Mouse (Mus musculus) stomach, postnatal 0 days (tissue): ENCODE results near the gene Cemip. TPM values are rescaled to one million over a fixed set of nuclear protein-coding genes. Genes with fewer than 3 reads are reported as not detected.

Experiments used
- ATAC-seq: fragments of 200-750 bp; cut with Nextera tagmentation; 2 replicates; pipeline ENCODE4 v1.8.0; 2017; ENCODE audit not compliant: low FRiP score, low TSS enrichment
- DNase-seq: peaks from one replicate; pipeline ENCODE4 v3.0.0-alpha.2; 2016; ENCODE audit warnings: low spot score
- H3K27ac ChIP-seq: fragments of 300-500 bp; sonication (generic); replicated peaks from 2 replicates; pipeline ENCODE4 v1.5.1; 2014; ENCODE audit warnings: mild to moderate bottlenecking, control low read depth
- H3K27me3 ChIP-seq: fragments of 300-500 bp; sonication (generic); 2 replicates; pipeline ENCODE4 v1.6.1; 2014; ENCODE audit warnings: low read length; ENCODE audit not compliant: control insufficient read depth, insufficient read depth
- H3K36me3 ChIP-seq: fragments of 300-500 bp; sonication (generic); 2 replicates; pipeline ENCODE4 v1.6.1; 2014; ENCODE audit warnings: low read length, mixed read lengths; ENCODE audit not compliant: control insufficient read depth, insufficient read depth
- H3K4me1 ChIP-seq: fragments of 300-500 bp; sonication (generic); replicated peaks from 2 replicates; pipeline ENCODE4 v1.6.1; 2014; ENCODE audit warnings: antibody characterized with exemption; ENCODE audit not compliant: control insufficient read depth, insufficient read depth
- H3K4me2 ChIP-seq: fragments of 300-500 bp; sonication (generic); replicated peaks from 2 replicates; pipeline ENCODE4 v1.6.1; 2014; ENCODE audit warnings: low read depth, mild to moderate bottlenecking, control low read depth, moderate library complexity
- H3K4me3 ChIP-seq: fragments of 300-500 bp; sonication (generic); 2 replicates; pipeline ENCODE4 v1.5.1; 2014; ENCODE audit warnings: low read depth, low read length, control low read depth
- H3K9ac ChIP-seq: fragments of 300-500 bp; sonication (generic); 2 replicates; pipeline ENCODE4 v1.6.1; 2014; ENCODE audit warnings: mild to moderate bottlenecking, low read length, control low read depth, mixed read lengths
- H3K9me3 ChIP-seq: fragments of 300-500 bp; sonication (generic); 2 replicates; pipeline ENCODE4 v1.6.1; 2016; ENCODE audit warnings: low read length; ENCODE audit not compliant: control insufficient read depth
- CTCF ChIP-seq: IDR thresholded peaks from 2 replicates; pipeline ENCODE4 v1.5.1; 2016; ENCODE audit warnings: antibody characterized with exemption, low read depth, mild to moderate bottlenecking, moderate library complexity
- EP300 ChIP-seq: optimal IDR thresholded peaks from 2 replicates; pipeline ENCODE3; 2016; ENCODE audit warnings: antibody characterized with exemption
- WGBS: fragments of 180-500 bp; shearing (Covaris S2); extraction: QIAGEN DNeasy Blood & Tissue Kit; methylation state at CpG from one replicate; pipeline ENCODE4 v1.1.7; 2014; 5-methylcytosine and 5-hydroxymethylcytosine counted together
- polyA plus RNA-seq: library from polyadenylated mRNA; unstranded; fragments of >200 nt; fragmentation: Nextera tagmentation; extraction: Ambion mirVana; gene quantifications from 2 replicates; pipeline ENCODE4 v1.2.1, GENCODE M21; 2015

Gene Cemip
- polyA plus RNA-seq, 1 experiment from 2014 or later, result 0.40 TPM

DNA sequence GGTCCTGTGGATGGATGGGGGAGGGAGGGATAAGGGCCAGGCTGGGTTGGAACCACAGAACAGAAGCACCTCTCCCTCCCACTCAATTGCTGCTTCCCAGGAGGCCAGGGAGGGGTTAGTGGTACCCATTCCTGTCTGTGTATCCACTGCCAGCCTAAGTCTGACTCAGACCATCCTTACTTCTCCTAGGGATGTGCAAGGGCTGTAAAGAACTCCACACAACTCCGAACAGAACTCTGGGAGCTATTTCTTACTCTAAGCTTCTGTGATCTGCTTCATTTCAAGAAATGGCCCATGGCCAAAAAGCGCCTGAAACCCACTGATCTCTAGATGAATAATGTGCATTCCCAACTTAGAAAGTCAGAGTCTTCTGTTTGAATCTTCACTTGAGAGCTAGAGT, 146.2 kb downstream of the Cemip start:
- ATAC-seq (no peak), DNase-seq (no peak)
- Histone ChIP-seq H3K4me2 (no peak overlapping the region), H3K27ac (no peak overlapping the region), H3K36me3 (no peaks in the 10 kb centered on the region), H3K27me3 (no peaks in the 10 kb centered on the region), H3K4me3 (no peak overlapping the region), H3K4me1 (no peaks in the 10 kb centered on the region), H3K9me3 (no peaks in the 10 kb centered on the region), H3K9ac (no peak overlapping the region)
- 41% methylated on average over 2 of the region's 2 CpGs for WGBS
- TF ChIP-seq EP300, result no peak
- no peak for TF ChIP-seq CTCF

DNA sequence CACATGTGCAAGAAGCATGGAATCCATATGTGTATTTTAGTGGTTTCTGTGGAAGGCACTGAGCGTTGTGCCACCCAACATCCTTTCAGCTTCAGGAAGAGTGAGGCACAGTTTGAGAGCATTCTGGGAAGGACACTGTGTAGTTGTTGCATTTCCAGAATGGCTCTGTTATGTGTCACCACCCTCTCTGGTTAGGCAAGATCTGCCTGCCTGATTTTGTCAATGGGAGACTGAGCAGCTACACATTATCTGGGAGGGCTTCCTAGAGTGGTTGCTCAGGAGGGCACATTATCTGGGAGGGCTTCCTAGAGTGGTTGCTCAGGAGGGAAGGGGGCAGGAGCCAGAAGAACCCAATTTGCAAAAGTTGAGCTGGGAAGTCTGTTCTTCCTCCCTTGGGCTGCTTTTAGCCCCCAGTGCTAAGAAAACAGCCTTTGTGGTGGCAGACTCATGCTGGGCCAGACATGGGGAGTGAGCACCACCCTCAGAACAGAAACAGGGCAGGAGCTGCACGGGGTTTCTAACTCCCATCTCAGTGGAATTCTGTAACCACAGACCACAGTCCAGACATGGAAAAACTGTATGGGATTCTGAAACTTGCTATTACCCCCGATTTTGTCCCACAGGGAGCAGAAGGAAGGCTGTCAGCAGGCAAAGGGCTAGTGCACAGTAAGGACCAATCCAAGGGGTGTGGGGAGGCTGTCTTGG, 147.1 kb downstream of the Cemip start:
- no peak overlapping the region for H3K4me3 ChIP-seq

DNA sequence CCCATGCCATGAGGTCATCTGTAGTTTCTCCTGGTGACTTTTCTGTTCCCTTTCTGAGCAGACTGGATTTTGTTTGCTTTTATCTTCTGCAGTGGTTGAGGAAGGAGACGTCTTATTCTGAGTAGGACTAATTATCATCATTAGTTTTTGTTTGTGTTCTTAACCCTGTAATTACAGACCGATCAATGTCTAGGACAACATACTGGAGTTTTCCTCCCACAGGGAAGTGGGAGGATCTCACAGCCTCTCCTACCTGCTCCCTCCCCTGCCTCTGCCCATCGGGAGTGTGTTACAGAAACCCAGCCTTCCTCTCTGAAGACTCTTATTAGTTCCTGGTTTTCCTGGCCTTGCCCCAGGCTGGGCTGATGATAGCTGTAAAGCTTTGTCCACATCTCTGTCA, 164.7 kb downstream of the Cemip start:
- no peak for DNase-seq
- H3K27me3 ChIP-seq, result no peaks in the 10 kb centered on the region
- no peaks in the 10 kb centered on the region for H3K36me3 ChIP-seq
- WGBS, result 34% methylated on average over 3 of the region's 3 CpGs
- H3K4me3 ChIP-seq, result no peak overlapping the region
- no peak overlapping the region for H3K4me2 ChIP-seq
- H3K4me1 ChIP-seq, result no peaks in the 10 kb centered on the region
- H3K9me3 ChIP-seq, result no peaks in the 10 kb centered on the region
- no peak overlapping the region for H3K9ac ChIP-seq
- ATAC-seq, result no peak
- no peak overlapping the region for H3K27ac ChIP-seq
- TF ChIP-seq EP300, result no peak
- TF ChIP-seq CTCF, result no peak

More for the DNA sequence above, 147.1 kb downstream of the Cemip start:
- ATAC-seq (no peak), DNase-seq (no peak)
- no peaks in the 10 kb centered on the region for H3K4me1 ChIP-seq
- H3K36me3 ChIP-seq, result no peaks in the 10 kb centered on the region
- no peak overlapping the region for H3K9ac ChIP-seq
- WGBS, result 71% methylated on average over 3 of the region's 3 CpGs
- no peak overlapping the region for H3K27ac ChIP-seq
- H3K27me3 ChIP-seq, result no peaks in the 10 kb centered on the region
- TF ChIP-seq EP300 (no peak), CTCF (no peak)
- H3K4me2 ChIP-seq, result no peak overlapping the region
- H3K9me3 ChIP-seq, result no peaks in the 10 kb centered on the region

DNA sequence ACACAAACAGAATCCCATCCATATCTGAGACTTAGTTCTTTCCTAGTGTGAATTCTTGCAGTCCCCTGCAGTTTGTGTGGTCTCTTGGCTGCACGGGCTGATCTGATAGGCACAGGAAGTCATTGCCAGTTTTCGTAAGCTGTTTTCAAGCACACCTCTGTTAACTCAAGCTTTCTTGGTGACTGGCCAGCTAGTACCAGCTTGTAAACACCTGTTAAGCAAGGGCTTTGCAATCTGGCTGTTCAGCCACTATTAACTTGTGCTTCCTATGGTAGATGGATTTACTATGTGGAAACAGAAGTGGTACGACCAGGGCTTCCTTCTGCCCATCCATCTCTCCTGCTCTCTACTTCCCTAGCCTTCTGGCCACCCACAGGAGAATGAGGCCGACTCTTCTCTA, 166.1 kb downstream of the Cemip start:
- DNase-seq, result no peak
- H3K27ac ChIP-seq, result no peak overlapping the region
- no peaks in the 10 kb centered on the region for H3K4me1 ChIP-seq
- H3K36me3 ChIP-seq, result no peaks in the 10 kb centered on the region
- H3K9ac ChIP-seq, result no peak overlapping the region
- ATAC-seq, result no peak
- no peak overlapping the region for H3K4me3 ChIP-seq
- 57% methylated on average over 4 of the region's 4 CpGs for WGBS
- H3K27me3 ChIP-seq, result no peaks in the 10 kb centered on the region
- no peak overlapping the region for H3K4me2 ChIP-seq
- no peak for TF ChIP-seq EP300
- TF ChIP-seq CTCF, result no peak
- no peaks in the 10 kb centered on the region for H3K9me3 ChIP-seq

GRCm38 (mm10) chr7:83914566-83914965, 171.7 kb downstream of the Cemip start:
- no peaks in the 10 kb centered on the region for H3K4me1 ChIP-seq
- DNase-seq (peak; percentile 86), ATAC-seq (0 out of 2 replicates have a peak, but pooled peaks have one; percentile 24)
- no peak overlapping the region for H3K4me2 ChIP-seq
- no peaks in the 10 kb centered on the region for H3K36me3 ChIP-seq
- no peaks in the 10 kb centered on the region for H3K27me3 ChIP-seq
- WGBS, result 0% methylated on average over 3 of the region's 3 CpGs
- H3K9me3 ChIP-seq, result no peaks in the 10 kb centered on the region
- no peak overlapping the region for H3K27ac ChIP-seq
- no peak overlapping the region for H3K9ac ChIP-seq
- no peak overlapping the region for H3K4me3 ChIP-seq
- TF ChIP-seq CTCF (peak; percentile 92), EP300 (no peak)

- WGBS, result 77% methylated on average over 9 of the region's 9 CpGs
- no peaks in the 10 kb centered on the region for H3K36me3 ChIP-seq
- no peak for DNase-seq
- H3K27me3 ChIP-seq, result no peaks in the 10 kb centered on the region
- TF ChIP-seq CTCF (no peak), EP300 (no peak)
- H3K4me2 ChIP-seq, result no peak overlapping the region
- no peak overlapping the region for H3K27ac ChIP-seq
- no peaks in the 10 kb centered on the region for H3K9me3 ChIP-seq
- no peak for ATAC-seq
- H3K4me3 ChIP-seq, result no peak overlapping the region
- H3K9ac ChIP-seq, result no peak overlapping the region
- H3K4me1 ChIP-seq, result no peaks in the 10 kb centered on the region
Measured at GRCm38 (mm10) chr7:83913995-83914394, 172.3 kb downstream of the Cemip start.
